Mouse (Mus musculus): ENCODE measurements around the gene Speg. TPM values are rescaled to one million over a fixed set of nuclear protein-coding genes. Genes with fewer than 3 reads are reported as not detected.
A peak's percentile ranks its signal among the peaks of the same experiment; 100 is the strongest.

Speg gene
- polyA plus RNA-seq, 1 experiment from 2014 or later: 53.4 TPM

DNA sequence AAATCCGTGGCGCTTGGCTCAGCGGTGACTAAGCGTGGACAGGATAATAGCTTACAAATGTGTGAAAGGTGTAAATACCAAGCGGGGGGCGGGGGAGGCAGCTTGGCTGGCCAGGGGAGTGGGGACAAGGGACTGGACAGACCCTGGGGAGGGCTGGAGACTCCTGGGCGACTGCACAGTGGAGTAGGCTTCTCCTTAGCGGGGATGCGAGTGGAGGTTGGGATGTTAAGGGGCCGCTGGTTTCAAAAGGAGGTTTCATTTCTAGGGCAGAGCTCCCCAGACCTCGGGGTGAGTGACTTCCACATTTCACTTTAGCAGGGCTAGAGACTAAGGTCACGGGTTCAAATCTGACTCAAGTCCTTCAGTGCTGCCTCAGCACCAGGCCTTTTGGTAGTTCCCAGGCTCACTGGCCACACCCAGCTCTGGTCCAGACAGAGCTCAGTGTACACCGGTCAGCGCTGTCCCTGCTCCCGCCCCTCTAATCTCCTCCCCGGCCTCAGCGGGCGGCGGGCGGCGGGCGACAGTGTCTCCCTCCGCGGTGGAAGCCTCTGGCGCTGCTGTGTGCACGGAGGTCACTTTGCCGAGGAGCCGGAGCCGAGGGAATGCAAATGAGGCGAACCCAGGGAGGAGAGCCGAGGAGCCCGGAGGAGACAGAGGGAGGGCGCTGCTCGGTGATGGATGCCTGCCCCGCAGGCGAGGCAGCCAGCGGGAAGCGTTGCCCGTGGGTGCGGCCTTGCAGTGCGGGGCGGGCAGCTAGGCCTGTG is 83.1 kb downstream of the Speg start:
- Histone ChIP-seq H3K4me1 (ENCODE audit: control insufficient read depth in 2 of 2, insufficient read depth in 2 of 2, low read length in 2 of 2) (peaks cover 11 to 22% of the 10 kb centered on the region in 2 experiments), H3K36me3 (ENCODE audit: control insufficient read depth, insufficient read depth, low read length) (no peaks in the 10 kb centered on the region), H3K4me2 (ENCODE audit: low read length) (peak overlapping the region; percentile 74), H3K9ac (ENCODE audit: low read length) (peak overlapping the region; percentile 68), H3K27ac (replicated peaks in 1 of 2; ENCODE audit: control insufficient read depth in 1 of 2, insufficient read depth in 1 of 2, low read depth in 2 of 2, low read length in 2 of 2) (peak overlapping the region in 1 of 2 experiments; percentile 42), H3K27me3 (ENCODE audit: control insufficient read depth, insufficient read depth, low read length) (peaks cover 44% of the 10 kb centered on the region), H3K4me3 (ENCODE audit: control insufficient read depth in 1 of 2, insufficient read depth in 1 of 2, low read depth in 1 of 2, low read length in 2 of 2) (peak overlapping the region; percentile 31 to 40), H3K9me3 (ENCODE audit: control insufficient read depth, low read length) (no peaks in the 10 kb centered on the region)
- ATAC-seq (ENCODE audit: insufficient number of reproducible peaks, insufficient read depth, low FRiP score, low read depth): peak; percentile 51
- 2% methylated on average over 41 of the region's 42 CpGs for WGBS

DNA sequence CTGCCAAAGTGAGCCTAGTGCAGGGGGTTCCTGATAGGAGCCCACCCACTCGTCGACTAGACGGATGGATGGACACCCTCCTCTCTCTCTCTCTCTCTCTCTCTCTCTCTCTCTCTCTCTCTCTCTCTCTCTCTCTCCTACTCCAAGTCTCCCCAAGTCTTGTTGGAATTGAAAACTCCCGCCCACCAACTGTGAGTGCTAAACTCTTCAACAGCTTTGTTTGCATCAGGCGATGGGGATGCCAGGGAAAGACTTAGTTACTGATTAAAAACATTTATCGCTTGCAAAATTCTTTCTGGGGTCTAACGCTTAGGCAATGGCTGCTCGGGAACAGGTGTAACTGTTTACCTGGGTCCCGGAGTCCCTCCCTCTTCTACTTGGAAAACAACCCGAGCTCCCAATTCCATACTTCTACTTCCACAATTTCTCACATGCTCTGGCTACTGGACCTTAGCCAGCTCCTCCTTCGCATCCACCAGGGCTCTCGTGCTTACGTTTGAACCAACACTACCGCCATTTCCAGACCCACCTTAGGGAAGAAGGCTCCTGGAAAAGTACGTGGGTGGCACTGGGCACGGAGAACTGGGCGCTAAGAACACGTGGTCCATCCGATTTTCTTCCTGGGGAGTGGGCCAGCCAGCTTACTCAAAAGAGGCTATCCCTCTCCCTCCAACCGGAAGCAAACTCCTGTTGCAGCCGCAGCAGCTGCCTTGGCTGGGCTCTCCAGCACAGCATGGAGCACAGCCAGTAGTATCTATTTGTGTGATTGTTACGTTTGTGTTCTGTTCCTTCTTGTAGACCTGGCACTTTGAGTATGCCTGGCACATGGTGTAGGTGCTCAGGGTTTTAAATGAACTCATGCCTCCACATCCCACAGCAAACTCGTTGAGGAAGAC is 83.9 kb downstream of the Speg start:
- Histone ChIP-seq H3K4me3 (ENCODE audit: control insufficient read depth in 1 of 2, insufficient read depth in 1 of 2, low read depth in 1 of 2, low read length in 2 of 2) (peak overlapping the region; percentile 31 to 40), H3K27me3 (ENCODE audit: control insufficient read depth, insufficient read depth, low read length) (peaks cover 37% of the 10 kb centered on the region), H3K4me2 (ENCODE audit: low read length) (peak overlapping the region; percentile 74), H3K9ac (ENCODE audit: low read length) (peak overlapping the region; percentile 68), H3K9me3 (ENCODE audit: control insufficient read depth, low read length) (no peaks in the 10 kb centered on the region), H3K4me1 (ENCODE audit: control insufficient read depth in 2 of 2, insufficient read depth in 2 of 2, low read length in 2 of 2) (peaks cover 17 to 27% of the 10 kb centered on the region in 2 experiments), H3K36me3 (ENCODE audit: control insufficient read depth, insufficient read depth, low read length) (no peaks in the 10 kb centered on the region), H3K27ac (replicated peaks in 1 of 2; ENCODE audit: control insufficient read depth in 1 of 2, insufficient read depth in 1 of 2, low read depth in 2 of 2, low read length in 2 of 2) (peak overlapping the region; percentile 9 to 42; a peak in 3 of 4 replicates)
- ATAC-seq (ENCODE audit: insufficient number of reproducible peaks, insufficient read depth, low FRiP score, low read depth): no peak
- 14% methylated on average over 23 of the region's 23 CpGs for WGBS

DNA sequence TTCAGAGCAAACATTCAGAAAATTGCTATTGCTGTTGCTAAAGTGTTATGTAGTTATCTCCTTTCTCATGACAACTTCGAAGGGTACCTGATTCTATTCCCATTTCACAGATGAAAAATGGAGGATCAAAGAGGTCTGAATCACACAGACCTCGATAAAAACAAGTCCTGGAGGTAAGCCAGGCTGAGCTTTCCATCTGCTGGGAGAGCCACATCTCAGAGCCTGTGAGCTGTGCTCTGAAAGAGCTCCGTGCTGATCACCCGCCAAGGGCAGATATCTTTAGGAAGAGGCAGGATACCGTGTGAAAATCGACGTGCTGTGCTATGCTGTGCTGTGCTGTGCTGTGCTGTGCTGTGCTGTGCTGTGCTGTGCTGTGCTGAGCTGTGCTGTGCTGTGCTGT is 85.2 kb downstream of the Speg start:
- Histone ChIP-seq H3K27me3 (ENCODE audit: control insufficient read depth, insufficient read depth, low read length) (peaks cover 29% of the 10 kb centered on the region), H3K4me3 (ENCODE audit: control insufficient read depth in 1 of 2, insufficient read depth in 1 of 2, low read depth in 1 of 2, low read length in 2 of 2) (no peak overlapping the region), H3K4me2 (ENCODE audit: low read length) (no peak overlapping the region), H3K27ac (replicated peaks in 1 of 2; ENCODE audit: control insufficient read depth in 1 of 2, insufficient read depth in 1 of 2, low read depth in 2 of 2, low read length in 2 of 2) (no peak overlapping the region), H3K36me3 (ENCODE audit: control insufficient read depth, insufficient read depth, low read length) (no peaks in the 10 kb centered on the region), H3K9ac (ENCODE audit: low read length) (no peak overlapping the region), H3K4me1 (ENCODE audit: control insufficient read depth in 2 of 2, insufficient read depth in 2 of 2, low read length in 2 of 2) (peaks cover 25 to 35% of the 10 kb centered on the region in 2 experiments), H3K9me3 (ENCODE audit: control insufficient read depth, low read length) (no peaks in the 10 kb centered on the region)
- 46% methylated on average over 7 of the region's 7 CpGs for WGBS
- ATAC-seq (ENCODE audit: insufficient number of reproducible peaks, insufficient read depth, low FRiP score, low read depth): no peak

DNA sequence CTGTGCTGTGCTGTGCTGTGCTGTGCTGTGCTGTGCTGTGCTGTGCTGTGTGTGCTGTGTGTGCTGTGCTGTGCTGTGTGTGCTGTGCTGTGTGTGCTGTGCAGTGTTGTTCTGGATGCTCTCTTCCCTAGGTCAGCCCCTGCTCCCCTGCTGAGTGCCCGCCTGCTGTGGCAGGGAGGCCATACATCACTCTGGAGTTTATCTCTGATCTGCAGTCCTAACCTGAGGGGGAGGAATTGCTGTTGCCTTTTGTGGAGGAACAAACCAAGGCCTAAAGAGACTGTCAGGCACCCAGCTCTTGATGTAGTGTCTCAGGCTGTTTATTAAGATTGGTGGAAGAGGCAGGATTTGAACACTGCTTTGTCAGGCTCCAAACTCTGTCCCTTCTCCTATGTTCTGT is 87.5 kb downstream of the Speg start:
- WGBS: 58% methylated on average over 1 of the region's 1 CpGs

DNA sequence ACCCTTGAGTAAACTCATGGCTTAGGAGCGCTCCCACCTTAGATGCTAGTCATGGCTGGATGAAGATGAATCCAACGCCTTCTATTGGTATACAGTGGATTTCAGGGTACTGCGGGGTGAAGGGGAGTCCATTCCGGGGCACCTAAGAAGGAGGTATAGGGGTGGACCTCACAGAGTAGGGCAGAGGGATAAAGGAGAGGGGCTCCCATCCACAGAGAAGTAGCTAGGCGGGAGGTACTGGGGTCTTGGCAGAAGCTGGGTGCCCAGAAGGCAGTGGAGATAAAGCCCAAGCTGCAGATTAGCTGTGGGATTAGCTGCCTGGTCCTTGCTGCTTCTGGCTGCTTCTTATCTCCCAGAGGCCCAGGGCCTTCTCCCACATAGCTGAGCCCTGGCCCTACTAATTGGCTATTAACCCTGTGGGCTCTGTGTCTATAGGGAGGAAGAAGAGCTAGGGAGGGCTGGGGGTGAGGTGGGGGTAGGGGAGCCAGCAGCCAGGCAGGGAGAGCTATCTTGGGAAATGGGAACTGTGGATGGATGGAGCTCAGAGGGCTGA is 88.6 kb downstream of the Speg start:
- H3K36me3 ChIP-seq (ENCODE audit: control insufficient read depth, insufficient read depth, low read length): no peaks in the 10 kb centered on the region
- H3K4me2 ChIP-seq (ENCODE audit: low read length): no peak overlapping the region
- ATAC-seq (ENCODE audit: insufficient number of reproducible peaks, insufficient read depth, low FRiP score, low read depth): no peak
- no peak overlapping the region for H3K9ac ChIP-seq (ENCODE audit: low read length)
- no peak overlapping the region for H3K4me3 ChIP-seq (ENCODE audit: control insufficient read depth in 1 of 2, insufficient read depth in 1 of 2, low read depth in 1 of 2, low read length in 2 of 2)
- H3K27ac ChIP-seq (replicated peaks in 1 of 2; ENCODE audit: control insufficient read depth in 1 of 2, insufficient read depth in 1 of 2, low read depth in 2 of 2, low read length in 2 of 2): no peak overlapping the region
- 45% methylated on average over 5 of the region's 5 CpGs for WGBS
- H3K4me1 ChIP-seq (ENCODE audit: control insufficient read depth in 2 of 2, insufficient read depth in 2 of 2, low read length in 2 of 2): peaks cover 24 to 27% of the 10 kb centered on the region in 2 experiments
- no peaks in the 10 kb centered on the region for H3K9me3 ChIP-seq (ENCODE audit: control insufficient read depth, low read length)
- peaks cover 11% of the 10 kb centered on the region for H3K27me3 ChIP-seq (ENCODE audit: control insufficient read depth, insufficient read depth, low read length)

More for the DNA sequence above, 87.5 kb downstream of the Speg start:
- Histone ChIP-seq H3K9me3 (ENCODE audit: control insufficient read depth, low read length) (no peaks in the 10 kb centered on the region), H3K4me1 (ENCODE audit: control insufficient read depth in 2 of 2, insufficient read depth in 2 of 2, low read length in 2 of 2) (peaks cover 28 to 37% of the 10 kb centered on the region in 2 experiments), H3K4me2 (ENCODE audit: low read length) (no peak overlapping the region), H3K27ac (replicated peaks in 1 of 2; ENCODE audit: control insufficient read depth in 1 of 2, insufficient read depth in 1 of 2, low read depth in 2 of 2, low read length in 2 of 2) (no peak overlapping the region), H3K4me3 (ENCODE audit: control insufficient read depth in 1 of 2, insufficient read depth in 1 of 2, low read depth in 1 of 2, low read length in 2 of 2) (no peak overlapping the region), H3K9ac (ENCODE audit: low read length) (no peak overlapping the region), H3K36me3 (ENCODE audit: control insufficient read depth, insufficient read depth, low read length) (no peaks in the 10 kb centered on the region), H3K27me3 (ENCODE audit: control insufficient read depth, insufficient read depth, low read length) (peaks cover 11% of the 10 kb centered on the region)
- no peak for ATAC-seq (ENCODE audit: insufficient number of reproducible peaks, insufficient read depth, low FRiP score, low read depth)

GRCm38 (mm10) chr1:75467215-75467927 is 92.3 kb downstream of the Speg start:
- H3K4me1 ChIP-seq (ENCODE audit: control insufficient read depth in 2 of 2, insufficient read depth in 2 of 2, low read length in 2 of 2): peaks cover 17 to 18% of the 10 kb centered on the region in 2 experiments
- 7% methylated on average over 14 of the region's 14 CpGs for WGBS
- H3K4me2 ChIP-seq (ENCODE audit: low read length): no peak overlapping the region
- 0 out of 2 replicates have a peak overlapping the region, but pooled peaks have one; percentile 31 for H3K9ac ChIP-seq (ENCODE audit: low read length)
- H3K36me3 ChIP-seq (ENCODE audit: control insufficient read depth, insufficient read depth, low read length): no peaks in the 10 kb centered on the region
- no peaks in the 10 kb centered on the region for H3K9me3 ChIP-seq (ENCODE audit: control insufficient read depth, low read length)
- H3K4me3 ChIP-seq (ENCODE audit: control insufficient read depth in 1 of 2, insufficient read depth in 1 of 2, low read depth in 1 of 2, low read length in 2 of 2): no peak overlapping the region
- peaks cover 28% of the 10 kb centered on the region for H3K27me3 ChIP-seq (ENCODE audit: control insufficient read depth, insufficient read depth, low read length)
- H3K27ac ChIP-seq (replicated peaks in 1 of 2; ENCODE audit: control insufficient read depth in 1 of 2, insufficient read depth in 1 of 2, low read depth in 2 of 2, low read length in 2 of 2): no peak overlapping the region
- no peak; the same call in 1 of the 2 replicates for ATAC-seq (ENCODE audit: insufficient number of reproducible peaks, insufficient read depth, low FRiP score, low read depth)

GRCm38 (mm10) chr1:75469287-75469825 is 94.3 kb downstream of the Speg start:
- H3K27ac ChIP-seq (replicated peaks in 1 of 2; ENCODE audit: control insufficient read depth in 1 of 2, insufficient read depth in 1 of 2, low read depth in 2 of 2, low read length in 2 of 2): no peak overlapping the region
- no peaks in the 10 kb centered on the region for H3K9me3 ChIP-seq (ENCODE audit: control insufficient read depth, low read length)
- no peak overlapping the region for H3K4me2 ChIP-seq (ENCODE audit: low read length)
- no peak overlapping the region for H3K4me3 ChIP-seq (ENCODE audit: control insufficient read depth in 1 of 2, insufficient read depth in 1 of 2, low read depth in 1 of 2, low read length in 2 of 2)
- peaks cover 8 to 9% of the 10 kb centered on the region in 2 experiments for H3K4me1 ChIP-seq (ENCODE audit: control insufficient read depth in 2 of 2, insufficient read depth in 2 of 2, low read length in 2 of 2)
- peaks cover 18% of the 10 kb centered on the region for H3K36me3 ChIP-seq (ENCODE audit: control insufficient read depth, insufficient read depth, low read length)
- peaks cover 43% of the 10 kb centered on the region for H3K27me3 ChIP-seq (ENCODE audit: control insufficient read depth, insufficient read depth, low read length)
- H3K9ac ChIP-seq (ENCODE audit: low read length): no peak overlapping the region
- WGBS: 72% methylated on average over 17 of the region's 17 CpGs
- ATAC-seq (ENCODE audit: insufficient number of reproducible peaks, insufficient read depth, low FRiP score, low read depth): no peak

Measured in heart, embryonic 14.5 days (tissue).